Mouse (Mus musculus) layer of hippocampus, postnatal 10 days (tissue): ENCODE results near the gene Oosp2. TPM values are rescaled to one million over a fixed set of nuclear protein-coding genes. Genes with fewer than 3 reads are reported as not detected.

Experiments used
- DNase-seq, 2 experiments: peaks; one replicate each; pipeline ENCODE4 v3.0.0; 2021; ENCODE audit warnings: low spot score in 2 of 2
- long read RNA-seq: library from polyadenylated mRNA; stranded (forward); transcript quantifications from one replicate; pipeline ENCODE4 v2.0.0, GENCODE M21; 2023
- total RNA-seq, 2 experiments: library from RNA; stranded (reverse); gene quantifications; 2 replicates each; pipeline ENCODE4 v1.2.3; 2021

The Oosp2 gene
- total RNA-seq = not detected
- long read RNA-seq = 0 reads

DNA sequence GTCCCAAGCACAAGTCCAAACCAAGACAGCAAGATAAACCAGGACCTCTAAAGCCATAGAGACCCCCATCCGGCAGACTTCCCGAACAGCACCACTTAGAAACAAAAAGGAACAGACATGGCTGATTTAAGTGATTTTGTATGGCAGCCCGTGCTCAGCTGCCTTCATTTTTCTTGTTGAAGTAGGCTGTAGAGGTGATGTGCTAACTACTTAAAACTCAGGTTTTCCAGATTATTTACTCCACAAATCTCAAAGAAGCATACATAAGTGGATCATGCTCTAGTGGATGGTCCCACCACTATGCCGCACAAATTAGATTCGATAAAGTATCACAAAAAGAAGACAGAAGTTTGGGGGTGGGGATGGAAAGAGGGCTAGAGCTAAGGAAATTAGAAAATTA, at the start of gene Oosp2:
Gene Oosp2 (minus strand): TSS at position 101 of the 400 bp plus-strand sequence.
- no peak for DNase-seq

DNA sequence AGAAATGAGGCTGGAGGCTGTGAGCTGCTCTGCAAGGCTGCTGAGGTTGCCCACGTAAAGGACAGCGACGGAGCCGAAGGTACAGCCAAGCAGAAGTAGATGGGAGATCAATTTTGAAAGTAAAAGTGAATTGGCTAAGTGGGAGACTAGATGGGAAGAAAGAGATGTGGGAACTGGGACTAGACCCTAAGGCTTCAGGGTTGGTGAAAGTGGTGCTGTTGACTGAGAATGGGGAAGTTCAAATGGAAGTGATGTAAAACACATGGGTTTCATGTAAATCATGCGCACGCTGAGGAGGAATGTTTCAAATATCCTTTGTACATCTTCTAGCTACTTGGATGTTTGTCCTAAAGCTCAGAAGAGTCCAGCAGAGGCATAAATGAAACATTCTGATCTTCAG, 38.0 kb upstream of the Oosp2 start:
- DNase-seq = no peak

DNA sequence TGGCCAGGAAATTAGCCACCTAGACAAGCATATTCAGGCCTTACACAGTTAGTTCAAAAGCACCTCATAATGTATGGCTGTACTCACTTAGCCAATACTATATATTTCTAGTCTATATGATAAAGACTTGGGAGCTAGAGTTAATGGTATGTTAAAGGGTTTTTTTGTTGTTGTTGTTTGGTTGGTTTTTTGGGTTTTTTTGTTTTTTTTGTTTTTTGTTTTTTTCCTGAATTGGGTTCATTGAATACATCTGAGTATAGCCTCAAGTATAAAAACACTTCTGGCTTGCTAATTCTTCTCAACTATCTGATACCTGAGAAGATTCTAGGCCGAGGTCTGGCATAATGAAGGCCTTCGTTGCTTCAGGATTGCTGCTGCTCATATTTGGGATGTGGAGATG, 36.4 kb upstream of the Oosp2 start, which contains the start of gene Oosp3:
Gene Oosp3 (plus strand): TSS at position 301 of the 400 bp plus-strand sequence.
- no peak for DNase-seq

DNA sequence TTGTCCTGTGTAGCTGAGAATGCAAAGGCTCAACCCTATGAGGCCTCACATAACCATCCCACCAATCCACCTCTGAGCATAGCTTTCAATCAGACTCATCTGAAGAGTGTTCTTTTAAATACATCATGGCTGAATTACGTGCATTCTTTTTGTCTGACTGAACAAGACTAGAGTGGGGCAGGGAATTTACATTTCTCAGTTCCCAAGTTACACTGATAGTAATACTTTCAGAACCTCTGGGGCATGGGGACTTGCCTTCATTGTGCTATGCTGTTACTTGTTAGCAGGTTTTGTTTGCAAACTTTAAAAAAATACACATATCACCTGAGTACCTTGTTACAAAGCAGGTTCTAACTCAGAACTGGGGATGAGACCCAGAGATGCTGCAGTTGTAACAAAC, 31.1 kb upstream of the Oosp2 start:
- DNase-seq = no peak

DNA sequence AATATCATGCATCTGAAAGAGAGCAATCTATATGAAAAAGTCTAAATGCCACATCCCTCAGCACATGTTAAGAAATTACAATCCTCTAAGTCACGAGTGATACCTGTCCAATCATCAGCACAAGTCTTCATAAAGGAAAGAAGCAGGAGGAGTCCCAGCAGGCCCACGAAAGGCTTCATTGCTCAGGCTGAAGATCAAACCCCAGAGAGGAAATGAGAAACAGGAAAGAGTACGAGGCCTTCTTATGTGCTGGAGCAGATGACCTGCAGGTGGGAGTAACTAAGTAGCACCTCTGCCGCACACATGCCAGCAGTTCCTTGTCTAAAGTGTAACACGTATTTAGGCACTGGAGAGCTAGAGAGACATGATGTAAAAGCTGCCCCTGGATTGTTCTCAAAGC, 30.5 kb upstream of the Oosp2 start, which contains the start of gene Oosp1:
Gene Oosp1 (minus strand): TSS at position 312 of the 400 bp plus-strand sequence.
- DNase-seq = no peak

DNA sequence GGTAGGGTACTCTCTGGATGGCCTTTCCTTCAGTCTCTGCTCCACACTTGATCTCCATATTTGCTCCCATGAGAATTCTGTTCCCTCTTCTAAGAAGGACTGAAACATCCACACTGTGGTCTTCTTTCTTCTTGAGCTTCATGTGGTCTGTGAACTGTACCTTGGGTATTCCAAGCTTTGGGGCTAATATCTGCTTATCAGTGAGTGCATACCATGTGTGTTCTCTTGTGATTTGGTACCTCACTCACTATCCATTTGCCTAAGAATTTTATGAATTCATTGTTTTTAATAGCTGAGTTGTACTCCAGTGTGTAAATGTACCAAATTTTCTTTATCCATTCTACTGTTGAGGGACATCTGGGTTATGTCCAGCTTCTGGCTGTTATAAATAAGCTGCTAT, 1.2 kb upstream of the Oosp2 start:
- DNase-seq = no peak

DNA sequence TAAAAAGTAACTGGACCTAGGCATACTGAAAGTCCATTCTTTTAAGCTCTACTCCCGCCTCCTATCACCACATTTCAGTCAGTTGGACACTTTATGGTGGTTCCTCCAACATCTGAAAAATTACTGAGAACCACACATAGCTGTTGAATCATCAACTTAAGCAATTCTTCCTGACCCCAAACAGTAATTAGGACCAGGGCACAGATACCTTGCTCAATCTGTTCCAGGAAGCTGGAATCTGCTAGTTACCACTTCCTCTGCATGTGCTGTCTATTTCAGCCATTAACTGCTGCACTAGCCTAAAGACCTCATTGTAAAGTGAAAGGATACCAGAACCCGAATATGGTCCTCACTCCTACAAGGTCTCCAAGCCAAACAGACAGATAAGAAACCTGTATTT, 1.2 kb downstream of the Oosp2 start:
- DNase-seq = no peak

DNA sequence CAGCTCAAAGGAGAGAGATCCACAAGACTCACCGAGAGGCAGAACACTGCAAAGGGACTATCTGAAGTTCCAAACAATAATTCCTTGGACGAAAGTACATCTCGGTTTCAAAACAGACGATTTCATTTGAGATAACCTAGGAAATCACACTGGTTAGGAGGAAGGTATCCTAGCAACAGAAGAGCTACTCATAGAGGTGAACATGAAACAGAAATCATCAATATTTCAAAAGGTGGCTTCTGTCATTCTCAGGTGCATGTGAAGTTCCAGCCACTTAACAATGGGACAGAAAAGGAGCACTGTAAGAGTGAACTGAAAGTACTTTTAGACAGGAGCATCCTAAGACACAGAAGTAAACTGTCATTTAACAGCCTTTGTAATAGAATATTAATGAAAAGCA, 10.8 kb downstream of the Oosp2 start:
- DNase-seq = no peak

DNA sequence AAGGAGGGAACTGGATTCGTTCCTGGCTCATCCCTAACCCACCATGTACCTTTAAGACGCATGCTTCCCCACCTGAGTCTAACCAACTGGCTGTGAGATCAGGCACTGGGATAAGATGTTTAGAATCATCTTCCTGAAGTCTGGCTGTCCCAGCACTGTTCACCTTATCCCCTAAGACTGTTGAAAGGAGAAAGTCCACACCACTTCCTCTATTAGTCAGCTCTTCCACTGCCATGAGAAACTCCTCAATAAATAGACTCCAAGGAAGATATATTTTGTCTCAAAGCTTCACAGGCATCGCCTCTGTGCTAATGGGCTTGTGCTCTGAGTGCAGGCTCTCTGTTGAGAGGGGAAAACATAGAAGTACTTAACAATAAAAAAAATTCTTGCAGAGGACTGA, 14.2 kb downstream of the Oosp2 start:
- DNase-seq = no peak

DNA sequence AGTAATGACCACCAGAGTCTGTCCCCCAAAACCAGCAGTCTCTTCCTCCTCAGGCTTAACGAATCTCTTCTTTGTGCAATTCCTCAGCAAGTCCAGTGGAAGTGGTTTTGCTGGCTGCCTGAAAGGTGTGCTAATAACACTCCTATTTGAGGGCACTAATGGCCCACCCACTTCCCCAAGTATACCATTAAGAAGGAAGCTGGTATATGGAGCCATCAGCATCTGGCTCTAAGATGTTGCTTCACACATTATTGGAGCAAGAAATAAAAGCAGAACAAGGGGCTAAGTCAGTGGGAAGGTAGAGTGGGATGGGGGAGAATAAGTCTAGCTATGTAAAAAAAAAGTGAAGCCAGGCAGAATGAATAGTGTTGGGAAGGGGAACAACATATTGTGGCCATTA, 19.6 kb downstream of the Oosp2 start, which contains the start of gene Ms4a3:
Gene Ms4a3 (minus strand): TSS at position 120 of the 400 bp plus-strand sequence.
- no peak for DNase-seq

DNA sequence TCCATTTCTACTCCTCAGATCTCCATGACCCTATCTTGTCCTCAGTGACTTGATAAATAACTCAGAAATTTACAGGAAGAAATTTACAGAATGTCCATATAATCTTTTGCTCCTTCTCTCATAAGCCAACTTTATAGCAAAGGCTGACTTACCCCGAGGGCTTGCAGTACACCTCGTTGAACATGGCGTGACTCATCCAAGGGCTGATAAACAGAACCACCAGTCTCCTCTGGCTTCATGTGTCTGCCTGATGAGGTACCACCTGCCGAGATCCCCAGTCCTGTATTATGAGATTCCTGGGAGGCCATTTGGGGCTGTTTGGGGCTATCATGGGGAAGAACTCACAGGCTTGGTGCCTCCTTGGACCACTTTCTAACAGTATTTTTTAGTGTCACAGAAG, 21.3 kb downstream of the Oosp2 start:
- DNase-seq = no peak

DNA sequence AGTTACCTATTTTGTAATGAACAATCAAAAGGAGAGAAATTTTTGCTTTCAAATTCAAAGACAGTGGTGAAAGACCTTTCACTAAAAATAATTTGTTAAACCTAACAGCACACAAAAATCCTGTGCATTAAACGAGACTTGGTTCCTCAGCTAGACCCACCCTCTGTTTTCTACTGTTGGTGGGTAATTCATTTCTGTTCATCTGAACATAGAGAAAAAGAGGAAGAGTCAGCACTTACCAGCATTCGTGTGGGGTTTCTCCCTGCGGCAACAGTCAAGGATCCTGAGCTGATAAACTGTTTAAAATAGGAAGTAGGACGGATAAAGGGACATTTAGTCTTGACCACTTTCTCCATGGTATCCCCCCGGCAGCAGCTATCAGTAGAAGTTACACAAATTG, 24.8 kb downstream of the Oosp2 start:
- no peak for DNase-seq

DNA sequence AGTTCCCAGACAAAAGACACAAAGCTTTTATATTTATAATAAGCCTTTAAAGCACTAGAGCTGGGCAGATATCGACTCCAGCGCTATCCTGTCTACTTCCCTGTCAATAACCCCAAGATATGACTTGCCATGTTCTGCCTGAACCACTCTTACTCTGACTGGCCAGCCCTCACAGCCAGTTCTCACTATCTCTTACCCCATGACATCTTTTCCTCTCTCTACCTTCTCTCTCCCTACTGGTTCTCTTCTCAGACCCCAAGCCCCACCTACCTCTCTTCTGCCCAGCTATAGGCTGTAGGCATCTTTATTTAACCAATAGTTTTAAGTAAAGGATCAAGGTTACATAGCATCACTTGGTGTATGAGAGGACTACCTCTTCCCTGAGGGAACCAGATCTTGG, 26.0 kb downstream of the Oosp2 start:
- DNase-seq = no peak

DNA sequence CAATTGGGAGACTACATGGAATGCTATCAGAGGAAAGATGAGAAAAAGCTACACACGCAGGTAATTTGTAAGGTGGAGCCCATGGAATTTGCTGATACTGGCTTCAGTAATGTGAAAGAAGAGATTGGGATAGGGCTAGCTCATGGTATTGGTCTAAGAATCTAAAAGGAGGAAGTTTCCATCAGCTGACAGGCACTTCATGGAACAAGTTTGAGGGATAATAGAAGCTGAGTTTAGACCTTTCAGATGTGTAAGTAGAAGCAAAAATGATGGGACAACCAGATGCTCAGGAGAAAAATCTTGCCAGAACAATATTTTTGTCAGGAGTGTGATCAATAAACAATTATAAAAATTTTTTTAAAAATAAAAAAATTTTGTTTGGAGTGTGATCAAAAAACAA, 26.6 kb downstream of the Oosp2 start:
- no peak for DNase-seq

DNA sequence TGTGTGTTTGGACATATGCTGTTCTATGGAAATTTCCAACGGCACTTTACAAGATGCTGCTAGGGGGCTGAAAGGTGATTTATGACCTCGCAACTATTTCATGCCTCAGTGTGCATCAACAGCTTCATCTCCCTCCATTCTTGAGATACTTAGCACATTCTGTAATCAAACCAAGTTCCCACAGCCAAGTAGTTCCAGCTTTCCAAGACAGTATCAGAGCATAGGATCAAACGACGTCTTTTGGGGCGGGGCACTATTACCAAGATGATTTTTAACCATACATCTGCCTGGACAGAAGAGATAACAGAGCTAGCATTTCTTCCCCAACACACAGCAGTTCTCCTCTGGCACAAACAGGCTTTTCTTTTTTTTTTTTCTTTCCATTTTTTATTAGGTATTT, 35.1 kb downstream of the Oosp2 start:
- no peak for DNase-seq

DNA sequence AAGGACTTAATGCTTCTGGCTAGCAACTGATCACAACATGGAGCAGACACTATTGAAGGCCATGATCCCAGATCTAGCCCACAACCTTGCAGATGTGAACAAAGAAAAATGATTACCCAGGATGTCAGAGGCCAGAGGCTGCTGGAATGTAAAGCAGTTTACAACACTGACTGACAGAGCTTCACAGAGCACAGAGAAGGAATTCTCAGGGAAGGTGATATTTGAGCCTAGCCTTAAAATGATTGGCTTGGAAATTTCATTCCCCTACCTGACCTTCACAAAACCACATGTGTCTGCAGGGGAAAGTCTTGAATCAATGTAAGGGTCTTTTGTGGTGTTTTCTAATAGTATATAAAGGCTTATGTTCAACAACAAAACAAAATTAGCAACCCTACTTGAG, 35.6 kb downstream of the Oosp2 start:
- DNase-seq = no peak

DNA sequence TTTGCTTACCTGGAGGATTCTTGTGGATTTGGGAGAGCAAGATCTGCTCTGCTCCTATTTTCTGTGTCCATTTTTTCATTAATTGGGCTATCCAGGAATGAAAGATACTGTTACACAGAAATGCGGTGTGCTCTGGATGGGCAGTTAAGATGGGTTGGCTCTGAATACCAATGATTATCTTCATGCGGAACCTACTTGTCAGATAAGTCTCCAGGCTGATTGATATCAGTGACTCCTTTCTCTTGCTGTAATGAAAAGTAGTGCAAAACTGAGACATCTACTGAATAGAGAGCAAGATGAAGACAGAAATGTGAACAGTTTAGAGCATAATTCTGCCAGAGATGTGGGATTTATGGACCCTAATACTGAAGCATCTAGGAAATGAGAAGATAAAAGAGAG, 36.8 kb downstream of the Oosp2 start, which contains the start of gene Ms4a2:
Gene Ms4a2 (minus strand): TSS at position 169 of the 400 bp plus-strand sequence.
- DNase-seq = no peak

DNA sequence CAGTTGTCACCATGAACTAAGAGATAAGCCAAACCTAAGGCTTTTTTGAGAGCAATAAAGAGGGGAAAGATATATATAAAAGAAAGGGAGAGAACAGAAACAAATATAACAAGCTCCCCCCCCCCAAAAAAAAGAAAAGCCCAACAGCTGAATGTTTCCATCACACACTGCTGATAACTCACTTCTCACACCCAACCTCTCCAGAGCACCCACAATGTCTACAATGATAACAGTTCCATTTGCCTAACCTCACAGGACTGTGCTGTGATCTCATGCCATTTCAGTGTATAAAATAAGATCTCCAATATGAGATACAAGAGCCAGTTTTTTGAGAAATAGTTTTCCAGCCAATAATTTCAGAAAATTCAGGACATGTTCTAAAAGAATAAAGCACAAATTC, 42.4 kb downstream of the Oosp2 start:
- DNase-seq = no peak

DNA sequence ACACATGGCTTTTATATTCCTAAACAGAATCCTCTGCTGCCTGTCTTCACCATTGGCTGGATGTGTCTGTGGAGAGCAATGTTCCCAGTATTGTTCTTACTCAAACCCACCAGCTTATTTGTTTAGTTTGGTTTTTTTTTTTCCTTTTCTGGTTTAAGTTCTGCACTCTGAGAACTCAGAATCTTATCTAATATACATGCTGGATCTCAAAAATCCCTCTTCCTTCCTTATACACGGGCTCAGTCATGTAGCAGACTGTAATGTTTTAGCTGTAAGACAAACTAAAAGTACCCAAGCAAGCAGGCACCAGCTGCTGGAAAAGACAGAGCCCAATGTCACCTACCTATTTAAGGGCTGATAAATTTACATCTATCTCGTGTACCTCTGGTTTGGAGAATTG, 45.6 kb downstream of the Oosp2 start:
- DNase-seq = no peak

DNA sequence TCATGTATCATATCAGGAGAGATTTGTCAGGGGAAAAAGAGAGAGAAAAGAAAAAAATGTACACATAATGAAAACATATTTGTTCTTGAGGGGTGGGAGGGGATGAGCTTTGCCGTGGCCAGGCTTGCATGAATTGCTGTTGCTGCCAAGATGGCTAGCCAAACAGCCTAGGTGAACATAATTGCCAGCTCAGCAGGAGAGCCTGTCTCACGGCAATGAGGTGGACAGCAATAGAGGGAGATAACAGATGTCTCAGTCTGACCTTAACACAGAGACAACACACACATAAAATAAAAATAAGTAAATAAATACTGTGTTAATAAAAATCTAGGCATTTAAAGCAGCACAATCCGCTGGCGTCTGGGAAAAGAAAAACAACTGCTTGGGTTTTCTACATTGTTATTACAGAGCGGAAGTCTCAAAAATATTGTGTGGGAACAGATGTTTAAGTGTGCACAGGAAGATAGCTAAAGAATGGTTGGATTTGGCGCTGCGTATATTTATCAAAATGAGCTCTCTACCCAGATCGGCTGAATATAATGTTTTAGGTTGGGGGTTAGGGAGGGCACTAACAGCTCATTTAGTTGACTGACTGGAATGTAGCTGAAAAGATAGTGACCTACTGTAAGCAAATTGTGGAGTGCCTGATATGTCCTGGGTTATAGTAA, 46.4 kb downstream of the Oosp2 start:
- no peak for DNase-seq

DNA sequence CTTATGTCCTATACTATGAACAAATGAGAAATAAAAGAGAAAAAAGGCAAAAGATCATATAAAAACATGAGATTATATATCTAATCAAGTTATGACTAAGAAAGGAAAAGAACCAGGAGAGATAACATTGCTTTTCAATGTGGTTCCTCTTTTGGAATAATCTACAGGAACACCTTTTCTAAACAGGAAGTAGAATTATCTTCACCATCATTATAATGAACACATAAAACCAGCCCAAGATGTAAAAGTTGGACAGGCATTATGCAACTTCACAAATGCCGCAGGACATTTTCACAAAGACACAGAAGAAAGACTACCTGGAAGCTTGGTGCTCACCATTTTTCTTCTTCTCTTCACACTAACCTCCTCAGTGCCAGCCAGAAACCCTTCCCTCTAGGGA, 47.3 kb downstream of the Oosp2 start:
- no peak for DNase-seq

DNA sequence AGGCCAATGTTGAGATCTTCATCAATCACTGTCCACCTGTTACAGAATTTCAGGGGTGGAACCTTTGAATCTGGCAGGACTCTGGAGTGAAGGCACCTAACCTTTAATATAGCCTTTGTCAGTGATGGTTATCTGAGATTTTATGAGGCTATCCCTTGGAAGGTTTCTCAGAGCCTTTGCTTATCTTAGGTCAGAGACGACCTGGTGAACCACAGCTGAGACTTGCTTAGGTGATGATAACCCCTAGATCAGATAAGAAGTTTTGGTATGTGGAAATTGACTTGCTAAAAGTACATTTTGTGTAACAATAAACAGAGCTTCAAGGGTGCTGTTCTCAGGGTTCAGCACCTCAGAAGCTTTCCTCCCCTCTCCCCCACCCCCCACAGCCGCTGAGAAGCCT, 48.1 kb downstream of the Oosp2 start:
- DNase-seq = no peak

DNA sequence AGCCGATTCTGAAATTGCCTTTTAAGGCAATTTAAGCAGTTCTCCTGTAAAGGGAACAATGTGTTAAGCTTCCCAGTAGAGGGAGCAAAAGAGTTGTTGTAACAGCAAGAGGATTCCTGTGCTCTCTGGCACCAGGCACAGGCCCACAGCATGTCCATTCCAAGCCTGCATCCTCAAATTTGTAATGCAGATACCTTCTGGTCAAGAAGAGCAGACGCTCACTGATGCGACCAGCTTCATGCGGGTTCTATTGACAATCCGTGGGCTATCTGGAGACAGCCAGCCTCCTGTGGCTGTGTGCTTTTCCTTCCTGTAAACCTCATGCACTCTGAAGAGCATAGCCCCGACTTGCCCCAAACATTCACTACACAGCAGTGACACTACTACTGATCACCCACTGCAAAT, 48.8 kb downstream of the Oosp2 start:
- peak; percentile 8 to 31 for DNase-seq
